Mouse (Mus musculus) erythroid progenitor cell, adult 5-6 weeks (primary cell): Measurements from ENCODE around the gene Arl5c. TPM values are rescaled to one million over a fixed set of nuclear protein-coding genes. Genes with fewer than 3 reads are reported as not detected.
"Not testable (repeated sequence)": the region's sequence is repeated elsewhere in the genome, so short reads cannot be mapped to it uniquely, and the experiment has no call there.

Experiments
- ATAC-seq: replicated peaks from 2 replicates; pipeline ENCODE4 v1.8.0; 2016; ENCODE audit warnings: moderate number of reproducible peaks, mild to moderate bottlenecking, moderate TSS enrichment, inconsistent platforms; ENCODE audit not compliant: poor library complexity, low FRiP score, severe bottlenecking
- total RNA-seq, 2 experiments: library from RNA; stranded (forward) in 1 of 2; stranded (reverse) in 1 of 2; fragments of 150-400 nt in 1 of 2; fragments of 186-747, 209-891 nt in 1 of 2; gene quantifications; 2 replicates each; pipeline versions ENCODE4 v1.2.3 to v1.2.4; 2015 to 2017; ENCODE audit warnings: low replicate concordance in 2 of 2

Arl5c gene
- total RNA-seq, 2 experiments from 2014 or later = 8.8 to 9.6 TPM

- ATAC-seq = no peak
Measured at GRCm38 (mm10) chr11:97971232-97971631, 24.7 kb downstream of the Arl5c start.

GRCm38 (mm10) chr11:97970771-97971170 is 25.2 kb downstream of the Arl5c start:
- no peak for ATAC-seq

GRCm38 (mm10) chr11:97968385-97968784 is 27.6 kb downstream of the Arl5c start:
- no peak for ATAC-seq

GRCm38 (mm10) chr11:97967114-97967513 is 28.9 kb downstream of the Arl5c start:
- ATAC-seq = no peak

GRCm38 (mm10) chr11:97960907-97961306 is 35.1 kb downstream of the Arl5c start:
- ATAC-seq = no peak

- ATAC-seq = no peak
Measured at GRCm38 (mm10) chr11:97959300-97959680, 36.7 kb downstream of the Arl5c start.

DNA sequence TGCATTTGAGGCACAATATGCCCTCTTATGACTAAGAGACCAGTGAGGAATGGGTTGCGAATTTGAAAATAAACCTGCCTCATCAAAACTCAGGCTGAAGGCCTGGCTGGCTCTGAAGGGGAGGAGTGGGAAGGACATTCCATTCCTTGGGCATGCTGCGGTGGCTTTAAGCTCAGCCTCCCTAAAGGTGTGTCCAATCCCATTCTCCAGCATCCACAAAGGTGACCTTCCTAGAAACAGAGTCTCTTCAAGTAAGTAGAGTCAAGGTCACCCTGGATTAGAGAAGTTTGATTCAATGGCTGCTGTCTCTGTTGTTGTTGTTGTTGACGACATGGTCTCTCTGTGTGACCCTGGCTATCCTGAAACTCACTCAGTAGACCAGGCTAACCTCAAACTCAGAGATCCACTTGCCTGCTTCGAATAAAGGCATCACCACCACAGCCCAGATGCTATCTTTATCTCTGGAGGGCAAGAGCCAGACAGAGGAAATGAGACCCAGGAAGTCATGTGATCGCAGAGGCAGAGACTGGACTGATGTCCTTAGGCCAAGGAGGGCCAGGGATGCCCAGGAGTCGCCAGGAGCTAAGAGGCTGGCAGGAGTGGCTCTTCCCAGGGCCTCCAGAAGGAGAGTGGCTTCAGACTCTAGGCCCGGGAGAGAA is 37.2 kb downstream of the Arl5c start:
- ATAC-seq = no peak

DNA sequence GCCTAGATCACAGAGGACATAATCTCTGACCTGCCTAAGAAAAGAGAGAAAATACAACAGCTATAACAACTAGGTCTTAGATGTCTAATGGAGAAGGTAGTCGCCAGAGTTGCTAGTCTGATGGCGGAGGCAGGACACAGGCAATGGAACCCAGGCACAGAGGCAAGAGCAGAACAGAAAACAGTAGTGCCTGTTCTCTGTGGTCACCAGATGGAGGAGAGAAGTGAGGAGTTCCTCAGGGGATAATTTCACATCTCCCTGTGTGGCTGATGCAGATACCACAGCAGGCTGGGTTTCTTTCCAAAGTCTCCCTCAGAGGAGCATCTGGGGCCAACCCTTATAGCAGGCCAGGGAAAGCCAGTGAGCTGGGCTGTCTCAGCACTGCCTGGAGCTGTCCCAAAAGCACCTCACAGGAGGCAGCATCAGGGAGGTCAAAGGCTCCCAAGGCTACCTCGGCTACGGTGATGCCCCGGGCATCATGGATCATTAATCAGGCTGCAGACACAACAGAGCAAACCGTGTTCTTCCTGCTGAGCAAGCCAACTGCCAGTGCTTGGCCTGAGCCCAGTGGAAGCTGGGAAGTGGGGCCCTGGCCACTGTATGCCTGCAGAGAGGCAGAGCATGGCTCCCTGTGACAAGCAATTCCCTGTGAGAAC is 38.9 kb downstream of the Arl5c start:
- no peak for ATAC-seq

- no peak for ATAC-seq
Measured at GRCm38 (mm10) chr11:97955915-97956314, 40.1 kb downstream of the Arl5c start.

- ATAC-seq = no peak
Measured at GRCm38 (mm10) chr11:97955146-97955902, 40.7 kb downstream of the Arl5c start.

- no peak for ATAC-seq
Measured at GRCm38 (mm10) chr11:97954469-97955141, 41.4 kb downstream of the Arl5c start.

DNA sequence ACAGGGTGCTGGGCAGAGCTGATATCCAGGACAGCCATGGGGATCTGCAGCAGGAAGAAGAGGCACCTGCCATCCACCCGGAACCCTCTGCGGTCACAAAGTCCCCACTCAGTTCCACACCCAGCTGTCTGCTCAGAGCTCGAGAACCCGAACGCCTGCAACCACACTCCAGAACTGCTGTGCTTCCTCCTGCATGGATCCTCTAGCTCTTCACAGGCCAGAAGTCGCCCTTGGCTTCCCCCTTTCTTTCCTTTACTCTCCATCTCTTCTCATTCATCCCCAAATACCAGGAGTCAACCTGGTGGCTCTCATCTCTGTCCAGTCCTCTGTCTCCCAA is 42.1 kb downstream of the Arl5c start:
- ATAC-seq = no peak

DNA sequence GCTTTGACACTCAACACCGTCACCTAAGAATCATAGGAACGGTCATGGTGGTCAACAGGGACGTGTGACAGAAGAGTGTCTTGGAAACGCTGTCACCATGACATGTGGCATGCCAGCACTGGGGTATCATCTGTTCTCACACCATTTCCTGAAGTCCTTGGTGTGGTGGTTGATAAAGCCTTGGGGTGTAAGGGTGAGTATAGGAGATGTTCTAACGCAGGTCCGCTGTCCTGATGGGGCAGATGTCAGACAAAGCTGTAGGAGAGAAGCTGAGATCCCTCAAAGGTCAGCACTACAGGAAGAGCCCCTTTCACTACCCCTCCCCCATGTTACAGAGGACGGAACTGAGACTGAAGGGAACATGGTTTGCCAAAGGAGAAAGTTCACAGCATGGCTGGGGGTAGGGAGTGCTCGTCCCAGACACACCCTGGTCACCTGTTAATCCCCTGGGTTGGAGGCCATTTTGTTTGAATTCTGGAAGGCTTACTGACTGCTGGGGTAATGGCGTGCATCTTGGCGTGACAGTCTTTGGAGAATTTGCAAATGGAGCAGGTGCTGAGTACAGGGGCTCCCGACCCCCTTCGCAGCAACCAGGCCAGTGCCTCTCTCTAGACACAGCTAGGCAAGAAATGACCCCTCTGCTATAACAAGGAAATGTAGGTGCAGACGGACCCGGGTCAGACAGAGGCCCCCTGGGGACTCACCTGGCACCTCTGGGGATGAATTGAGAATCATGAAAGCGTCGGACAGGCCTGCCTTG is 42.6 kb downstream of the Arl5c start:
- no peak for ATAC-seq

- ATAC-seq = no peak
Measured at GRCm38 (mm10) chr11:97952367-97953006, 43.5 kb downstream of the Arl5c start.

- ATAC-seq = peak; percentile 97
Measured at GRCm38 (mm10) chr11:97949703-97950475, 46.1 kb downstream of the Arl5c start.

GRCm38 (mm10) chr11:97947426-97947825 is 48.6 kb downstream of the Arl5c start:
- peak; percentile 56 for ATAC-seq

DNA sequence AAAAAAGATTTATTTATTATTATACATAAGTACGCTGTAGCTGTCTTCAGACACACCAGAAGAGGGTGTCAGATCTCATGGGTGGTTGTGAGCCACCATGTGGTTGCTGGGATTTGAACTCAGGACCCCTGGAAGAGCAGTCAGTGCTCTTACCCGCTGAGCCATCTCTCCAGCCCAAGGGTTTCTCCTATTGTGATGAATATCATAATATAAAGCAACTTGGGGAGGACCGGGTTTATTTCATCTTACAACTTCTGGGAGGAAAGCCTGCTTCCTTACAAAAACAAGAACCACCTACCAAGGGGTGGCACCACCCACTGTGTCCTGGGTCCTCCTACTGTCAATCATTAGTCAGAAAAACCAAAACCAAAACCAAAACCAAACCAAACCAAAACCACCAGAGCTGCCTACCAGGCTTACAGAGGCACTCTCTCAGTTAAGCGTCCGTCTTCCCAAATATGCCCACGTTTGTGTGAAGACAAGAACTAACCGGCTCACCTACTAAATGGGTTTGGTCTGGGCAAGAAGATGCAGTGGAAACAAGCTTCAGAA is 50.2 kb downstream of the Arl5c start:
- ATAC-seq = not testable (repeated sequence)

GRCm38 (mm10) chr11:97945031-97945430 is 51.0 kb downstream of the Arl5c start:
- no peak for ATAC-seq
